In genomic region chr13:95286989-95287388, GRCm38 (mm10) we compare ENCODE assay signal across 8 mouse cellular contexts. TPM values are rescaled to one million over a fixed set of nuclear protein-coding genes. Genes with fewer than 3 reads are reported as not detected.
A peak's percentile ranks its signal among the peaks of the same experiment; 100 is the strongest.
DNase-seq lines count a peak whose midpoint lies in the region; ATAC-seq and TF ChIP-seq lines count a peak whose summit lies in the region.

No protein-coding gene starts in this region.

- peak; percentile 91 for TF ChIP-seq CTCF in kidney, adult 2 months (conservative IDR thresholded peaks at IDR 0.05; ENCODE audit: insufficient read depth, insufficient read length, low read depth, low read length)
- TF ChIP-seq CTCF in thymus, adult 2 months (IDR thresholded peaks at IDR 0.05; ENCODE audit: borderline replicate concordance, control insufficient read depth, extremely low read depth, insufficient read depth, low read length, poor library complexity): 0 out of 2 replicates have a peak, but pooled peaks have one; percentile 22

- no peaks in the 10 kb centered on the region for H3K36me3 ChIP-seq in kidney, adult 2 months (ENCODE audit: control insufficient read depth, insufficient read depth, low read length)
- H3K36me3 ChIP-seq in limb, embryonic 10.5 days: no peaks in the 10 kb centered on the region
- no peaks in the 10 kb centered on the region for H3K36me3 ChIP-seq in neural tube, embryonic 12.5 days
- no peaks in the 10 kb centered on the region for H3K36me3 ChIP-seq in thymus, adult 2 months (ENCODE audit: control insufficient read depth, insufficient read depth, low read length)

- H3K4me1 ChIP-seq in kidney, adult 2 months (ENCODE audit: control insufficient read depth, insufficient read depth, low read length): no peaks in the 10 kb centered on the region
- H3K4me1 ChIP-seq in limb, embryonic 10.5 days: peaks cover 16% of the 10 kb centered on the region
- no peaks in the 10 kb centered on the region for H3K4me1 ChIP-seq in neural tube, embryonic 12.5 days
- no peaks in the 10 kb centered on the region for H3K4me1 ChIP-seq in thymus, adult 2 months (replicated peaks; ENCODE audit: control insufficient read depth, insufficient read depth, low read length)

- no peak overlapping the region for H3K4me3 ChIP-seq in kidney, adult 2 months (ENCODE audit: insufficient read depth, low read depth, low read length)
- no peak overlapping the region for H3K4me3 ChIP-seq in limb, embryonic 10.5 days
- no peak overlapping the region for H3K4me3 ChIP-seq in neural tube, embryonic 12.5 days
- no peak overlapping the region for H3K4me3 ChIP-seq in thymus, adult 2 months (ENCODE audit: control insufficient read depth, insufficient read depth, low read length)

- TF ChIP-seq POLR2A in kidney, adult 2 months (IDR thresholded peaks at IDR 0.05; ENCODE audit: low read depth, low read length): no peak
- no peak for TF ChIP-seq POLR2A in thymus, adult 2 months (IDR thresholded peaks at IDR 0.05; ENCODE audit: control insufficient read depth, extremely low read depth, insufficient read depth, low read length, poor library complexity)

- no peak overlapping the region for H3K27ac ChIP-seq in kidney, adult 2 months (ENCODE audit: insufficient read depth, low read depth, low read length)
- no peak overlapping the region for H3K27ac ChIP-seq in limb, embryonic 10.5 days
- H3K27ac ChIP-seq in neural tube, embryonic 12.5 days: no peak overlapping the region
- no peak overlapping the region for H3K27ac ChIP-seq in thymus, adult 2 months (ENCODE audit: control insufficient read depth, insufficient read depth, low read length)

- no peak overlapping the region for H3K4me2 ChIP-seq in neural tube, embryonic 12.5 days (replicated peaks)

- H3K9ac ChIP-seq in neural tube, embryonic 12.5 days: no peak overlapping the region

- no peaks in the 10 kb centered on the region for H3K9me3 ChIP-seq in limb, embryonic 10.5 days (replicated peaks)
- H3K9me3 ChIP-seq in neural tube, embryonic 12.5 days: no peaks in the 10 kb centered on the region

- H3K27me3 ChIP-seq in kidney, adult 2 months (replicated peaks; ENCODE audit: control insufficient read depth, insufficient read depth, low read length): no peaks in the 10 kb centered on the region
- no peaks in the 10 kb centered on the region for H3K27me3 ChIP-seq in limb, embryonic 10.5 days (ENCODE audit: low read depth, poor library complexity, severe bottlenecking)
- H3K27me3 ChIP-seq in neural tube, embryonic 12.5 days (replicated peaks): no peaks in the 10 kb centered on the region
- H3K27me3 ChIP-seq in thymus, adult 2 months (ENCODE audit: control insufficient read depth, insufficient read depth, low read length): no peaks in the 10 kb centered on the region

- WGBS in kidney, adult 2 months: 1% methylated on average over 7 of the region's 7 CpGs
- 11% methylated on average over 7 of the region's 7 CpGs for WGBS in limb, embryonic 10.5 days
- WGBS in neural tube, embryonic 12.5 days: 11% methylated on average over 7 of the region's 7 CpGs
- 9% methylated on average over 7 of the region's 7 CpGs for whole genome bisulfite sequencing in thymus, adult 2 months

- DNase-seq in B cell, adult 2 months: peak; percentile 12 to 21
- peak; percentile 82 for DNase-seq in adrenal gland, postnatal 10 days
- DNase-seq in embryo, embryonic 9.5 days (ENCODE audit: extremely low spot score): peak; percentile 71
- DNase-seq in kidney, adult 2 months: peak; percentile 89
- DNase-seq in limb, embryonic 10.5 days (ENCODE audit: low spot score): peak; percentile 78
- DNase-seq in thymus, adult 2 months: peak; percentile 24

- peak; percentile 73 for ATAC-seq in granulocyte monocyte progenitor cell, adult 5-6 weeks (replicated peaks; ENCODE audit: poor library complexity, severe bottlenecking)
- 0 out of 2 replicates have a peak, but pooled peaks have one; percentile 37 for ATAC-seq in neural tube, embryonic 12.5 days (ENCODE audit: low FRiP score, low read depth)

RNA-seq across cellular contexts. Expression of gene Zbed3, which starts 36.4 kb away (rescaled TPM):
- 10 to 100 TPM; 34.9 to 36.3 TPM for total RNA-seq in adrenal gland, postnatal 10 days (2021)
- total RNA-seq in granulocyte monocyte progenitor cell, adult 5-6 weeks (2014; fragmentation: Nextera tagmentation): 32.4 and 32.9 TPM in 2 replicates
- 4.6 and 5.0 TPM in 2 replicates for total RNA-seq in granulocyte monocyte progenitor cell, adult 5-6 weeks (2017)
- polyA plus RNA-seq in kidney, adult 2 months (2012; rRNA removed): 44.7 and 46.1 TPM in 2 replicates
- polyA plus RNA-seq in limb, embryonic 10.5 days (2016; fragmentation: Nextera tagmentation; extraction: Ambion mirVana): 81.8 and 98.6 TPM in 2 replicates
- polyA plus RNA-seq in neural tube, embryonic 12.5 days (2016; fragmentation: Nextera tagmentation; extraction: Ambion mirVana): 53.3 and 59.3 TPM in 2 replicates
- polyA plus RNA-seq in thymus, adult 2 months (2012; rRNA removed): 19.9 and 23.0 TPM in 2 replicates

RNA-seq across cellular contexts. Expression of gene Pde8b, which starts 36.9 kb away (rescaled TPM):
- 10 to 100 TPM; 72.0 to 77.5 TPM for total RNA-seq in adrenal gland, postnatal 10 days (2021)
- total RNA-seq in granulocyte monocyte progenitor cell, adult 5-6 weeks (2014; fragmentation: Nextera tagmentation): 0.66 TPM in 1 of 2 replicates, not detected in the other
- 0.52 TPM in 1 of 2 replicates, not detected in the other for total RNA-seq in granulocyte monocyte progenitor cell, adult 5-6 weeks (2017)
- polyA plus RNA-seq in kidney, adult 2 months (2012; rRNA removed): 10.1 TPM in 2 replicates
- 0.77 and 0.79 TPM in 2 replicates for polyA plus RNA-seq in limb, embryonic 10.5 days (2016; fragmentation: Nextera tagmentation; extraction: Ambion mirVana)
- 5.3 and 5.4 TPM in 2 replicates for polyA plus RNA-seq in neural tube, embryonic 12.5 days (2016; fragmentation: Nextera tagmentation; extraction: Ambion mirVana)
- polyA plus RNA-seq in thymus, adult 2 months (2012; rRNA removed): 0.88 and 1.2 TPM in 2 replicates

Comparison
In these comparisons a context has a peak if more than half of its experiments do, and no peak if none do; other contexts are left out.
1. DNase-seq: peak in every context shown above with its lines; median percentile 89 in kidney, adult 2 months; 82 in adrenal gland, postnatal 10 days; 78 in limb, embryonic 10.5 days; 71 in embryo, embryonic 9.5 days; 24 in thymus, adult 2 months; 16 in B cell, adult 2 months.